Mouse (Mus musculus): ENCODE results near the gene Slc6a13.
A peak's percentile ranks its signal among the peaks of the same experiment; 100 is the strongest.

The Slc6a13 gene

GRCm38 (mm10) chr6:121299954-121300353 is at the start of gene Slc6a13:
TSS of gene Slc6a13 (plus strand) at chr6:121300227.
- no peak for DNase-seq (ENCODE audit: low read depth, low spot score)
- no peaks in the 10 kb centered on the region for H3K27me3 ChIP-seq (ENCODE audit: control insufficient read depth, insufficient read depth, low read length, poor library complexity, severe bottlenecking)
- no peaks in the 10 kb centered on the region for H3K36me3 ChIP-seq (ENCODE audit: control insufficient read depth, insufficient read depth, low read length, poor library complexity, severe bottlenecking)

GRCm38 (mm10) chr6:121250406-121250805 is 49.6 kb upstream of the Slc6a13 start:
- Histone ChIP-seq H3K36me3 (ENCODE audit: control insufficient read depth, insufficient read depth, low read length, poor library complexity, severe bottlenecking) (no peaks in the 10 kb centered on the region), H3K27me3 (ENCODE audit: control insufficient read depth, insufficient read depth, low read length, poor library complexity, severe bottlenecking) (no peaks in the 10 kb centered on the region)
- DNase-seq (ENCODE audit: low read depth, low spot score), result no peak

- no peaks in the 10 kb centered on the region for H3K36me3 ChIP-seq (ENCODE audit: control insufficient read depth, insufficient read depth, low read length, poor library complexity, severe bottlenecking)
- no peaks in the 10 kb centered on the region for H3K27me3 ChIP-seq (ENCODE audit: control insufficient read depth, insufficient read depth, low read length, poor library complexity, severe bottlenecking)
- DNase-seq (ENCODE audit: low read depth, low spot score), result no peak
Measured at GRCm38 (mm10) chr6:121251256-121251655, 48.8 kb upstream of the Slc6a13 start.

GRCm38 (mm10) chr6:121260548-121260947 is 39.5 kb upstream of the Slc6a13 start:
- peak; percentile 83 for DNase-seq (ENCODE audit: low read depth, low spot score)
- Histone ChIP-seq H3K36me3 (ENCODE audit: control insufficient read depth, insufficient read depth, low read length, poor library complexity, severe bottlenecking) (no peaks in the 10 kb centered on the region), H3K27me3 (ENCODE audit: control insufficient read depth, insufficient read depth, low read length, poor library complexity, severe bottlenecking) (no peaks in the 10 kb centered on the region)

GRCm38 (mm10) chr6:121261233-121261632 is 38.8 kb upstream of the Slc6a13 start:
- peak; percentile 54 for DNase-seq (ENCODE audit: low read depth, low spot score)
- Histone ChIP-seq H3K36me3 (ENCODE audit: control insufficient read depth, insufficient read depth, low read length, poor library complexity, severe bottlenecking) (no peaks in the 10 kb centered on the region), H3K27me3 (ENCODE audit: control insufficient read depth, insufficient read depth, low read length, poor library complexity, severe bottlenecking) (no peaks in the 10 kb centered on the region)

GRCm38 (mm10) chr6:121262004-121262403 is 38.0 kb upstream of the Slc6a13 start:
- no peak for DNase-seq (ENCODE audit: low read depth, low spot score)
- H3K27me3 ChIP-seq (ENCODE audit: control insufficient read depth, insufficient read depth, low read length, poor library complexity, severe bottlenecking), result no peaks in the 10 kb centered on the region
- H3K36me3 ChIP-seq (ENCODE audit: control insufficient read depth, insufficient read depth, low read length, poor library complexity, severe bottlenecking), result no peaks in the 10 kb centered on the region

- Histone ChIP-seq H3K36me3 (ENCODE audit: control insufficient read depth, insufficient read depth, low read length, poor library complexity, severe bottlenecking) (no peaks in the 10 kb centered on the region), H3K27me3 (ENCODE audit: control insufficient read depth, insufficient read depth, low read length, poor library complexity, severe bottlenecking) (no peaks in the 10 kb centered on the region)
- no peak for DNase-seq (ENCODE audit: low read depth, low spot score)
Measured at GRCm38 (mm10) chr6:121262496-121262895, 37.5 kb upstream of the Slc6a13 start.

GRCm38 (mm10) chr6:121270156-121270555 is 29.9 kb upstream of the Slc6a13 start:
- Histone ChIP-seq H3K27me3 (ENCODE audit: control insufficient read depth, insufficient read depth, low read length, poor library complexity, severe bottlenecking) (no peaks in the 10 kb centered on the region), H3K36me3 (ENCODE audit: control insufficient read depth, insufficient read depth, low read length, poor library complexity, severe bottlenecking) (no peaks in the 10 kb centered on the region)
- no peak for DNase-seq (ENCODE audit: low read depth, low spot score)

- no peaks in the 10 kb centered on the region for H3K27me3 ChIP-seq (ENCODE audit: control insufficient read depth, insufficient read depth, low read length, poor library complexity, severe bottlenecking)
- no peaks in the 10 kb centered on the region for H3K36me3 ChIP-seq (ENCODE audit: control insufficient read depth, insufficient read depth, low read length, poor library complexity, severe bottlenecking)
- DNase-seq (ENCODE audit: low read depth, low spot score), result no peak
Measured at GRCm38 (mm10) chr6:121271707-121272074, 28.3 kb upstream of the Slc6a13 start.

GRCm38 (mm10) chr6:121272075-121272800 is 27.8 kb upstream of the Slc6a13 start:
- DNase-seq (ENCODE audit: low read depth, low spot score), result peak; percentile 81
- Histone ChIP-seq H3K36me3 (ENCODE audit: control insufficient read depth, insufficient read depth, low read length, poor library complexity, severe bottlenecking) (no peaks in the 10 kb centered on the region), H3K27me3 (ENCODE audit: control insufficient read depth, insufficient read depth, low read length, poor library complexity, severe bottlenecking) (no peaks in the 10 kb centered on the region)

- H3K27me3 ChIP-seq (ENCODE audit: control insufficient read depth, insufficient read depth, low read length, poor library complexity, severe bottlenecking), result no peaks in the 10 kb centered on the region
- no peaks in the 10 kb centered on the region for H3K36me3 ChIP-seq (ENCODE audit: control insufficient read depth, insufficient read depth, low read length, poor library complexity, severe bottlenecking)
- DNase-seq (ENCODE audit: low read depth, low spot score), result peak; percentile 74
Measured at GRCm38 (mm10) chr6:121274356-121274755, 25.7 kb upstream of the Slc6a13 start.

GRCm38 (mm10) chr6:121284132-121284531 is 15.9 kb upstream of the Slc6a13 start:
- Histone ChIP-seq H3K36me3 (ENCODE audit: control insufficient read depth, insufficient read depth, low read length, poor library complexity, severe bottlenecking) (no peaks in the 10 kb centered on the region), H3K27me3 (ENCODE audit: control insufficient read depth, insufficient read depth, low read length, poor library complexity, severe bottlenecking) (no peaks in the 10 kb centered on the region; the same call in 1 of the 2 replicates)
- no peak for DNase-seq (ENCODE audit: low read depth, low spot score)

- DNase-seq (ENCODE audit: low read depth, low spot score), result no peak
- no peaks in the 10 kb centered on the region for H3K36me3 ChIP-seq (ENCODE audit: control insufficient read depth, insufficient read depth, low read length, poor library complexity, severe bottlenecking)
- no peaks in the 10 kb centered on the region for H3K27me3 ChIP-seq (ENCODE audit: control insufficient read depth, insufficient read depth, low read length, poor library complexity, severe bottlenecking)
Measured at GRCm38 (mm10) chr6:121299317-121299716, 710 bp upstream of the Slc6a13 start.

GRCm38 (mm10) chr6:121300504-121300903 is 477 bp downstream of the Slc6a13 start:
- DNase-seq (ENCODE audit: low read depth, low spot score), result no peak
- Histone ChIP-seq H3K27me3 (ENCODE audit: control insufficient read depth, insufficient read depth, low read length, poor library complexity, severe bottlenecking) (no peaks in the 10 kb centered on the region), H3K36me3 (ENCODE audit: control insufficient read depth, insufficient read depth, low read length, poor library complexity, severe bottlenecking) (no peaks in the 10 kb centered on the region)

GRCm38 (mm10) chr6:121303466-121304220 is 3.6 kb downstream of the Slc6a13 start:
- no peaks in the 10 kb centered on the region for H3K27me3 ChIP-seq (ENCODE audit: control insufficient read depth, insufficient read depth, low read length, poor library complexity, severe bottlenecking)
- H3K36me3 ChIP-seq (ENCODE audit: control insufficient read depth, insufficient read depth, low read length, poor library complexity, severe bottlenecking), result no peaks in the 10 kb centered on the region
- no peak for DNase-seq (ENCODE audit: low read depth, low spot score)

All from splenic B cell, adult 2 months (primary cell).